Mouse (Mus musculus): ENCODE measurements at regions not wholly inside any gene's neighbourhood (a gene's known extent, or its start where the extent isn't known, plus 50 kb on each side); places are given as distances from the start of the nearest gene placed in this dataset.

GRCm38 (mm10) chr6:96053476-96053875 lies 59.5 kb upstream of the Fam19a1 start:
- Histone ChIP-seq H3K4me1 (replicated peaks) (no peaks in the 10 kb centered on the region), H3K27me3 (no peaks in the 10 kb centered on the region), H3K27ac (no peak overlapping the region), H3K4me3 (replicated peaks) (no peak overlapping the region), H3K36me3 (no peaks in the 10 kb centered on the region), H3K4me2 (no peak overlapping the region), H3K9ac (replicated peaks) (no peak overlapping the region), H3K9me3 (no peaks in the 10 kb centered on the region)
- WGBS: 89% methylated on average over 4 of the region's 4 CpGs
- no peak for ATAC-seq (ENCODE audit: insufficient number of reproducible peaks, insufficient read depth, low FRiP score, low TSS enrichment, low read depth)

GRCm38 (mm10) chr6:96057011-96057410 lies 55.9 kb upstream of the Fam19a1 start:
- H3K36me3 ChIP-seq: no peaks in the 10 kb centered on the region
- H3K4me1 ChIP-seq (replicated peaks): no peaks in the 10 kb centered on the region
- H3K27me3 ChIP-seq: no peaks in the 10 kb centered on the region
- 93% methylated on average over 2 of the region's 2 CpGs for WGBS
- no peaks in the 10 kb centered on the region for H3K9me3 ChIP-seq
- H3K9ac ChIP-seq (replicated peaks): no peak overlapping the region
- no peak overlapping the region for H3K4me3 ChIP-seq (replicated peaks)
- H3K27ac ChIP-seq: no peak overlapping the region
- no peak overlapping the region for H3K4me2 ChIP-seq
- no peak for ATAC-seq (ENCODE audit: insufficient number of reproducible peaks, insufficient read depth, low FRiP score, low TSS enrichment, low read depth)

- no peaks in the 10 kb centered on the region for H3K4me1 ChIP-seq (replicated peaks)
- H3K4me3 ChIP-seq (replicated peaks): no peak overlapping the region
- H3K9me3 ChIP-seq: no peaks in the 10 kb centered on the region
- no peaks in the 10 kb centered on the region for H3K36me3 ChIP-seq
- H3K27ac ChIP-seq: no peak overlapping the region
- H3K27me3 ChIP-seq: no peaks in the 10 kb centered on the region
- no peak overlapping the region for H3K4me2 ChIP-seq
- 94% methylated on average over 5 of the region's 5 CpGs for WGBS
- no peak overlapping the region for H3K9ac ChIP-seq (replicated peaks)
- no peak for ATAC-seq (ENCODE audit: insufficient number of reproducible peaks, insufficient read depth, low FRiP score, low TSS enrichment, low read depth)
These were observed 55.3 kb upstream of the Fam19a1 start for GRCm38 (mm10) chr6:96057575-96058159.

- no peak overlapping the region for H3K4me2 ChIP-seq
- H3K9me3 ChIP-seq: no peaks in the 10 kb centered on the region
- ATAC-seq (ENCODE audit: insufficient number of reproducible peaks, insufficient read depth, low FRiP score, low TSS enrichment, low read depth): no peak
- 85% methylated on average over 1 of the region's 1 CpGs for WGBS
- no peaks in the 10 kb centered on the region for H3K36me3 ChIP-seq
- H3K27ac ChIP-seq: no peak overlapping the region
- no peak overlapping the region for H3K4me3 ChIP-seq (replicated peaks)
- H3K27me3 ChIP-seq: no peaks in the 10 kb centered on the region
- no peaks in the 10 kb centered on the region for H3K4me1 ChIP-seq (replicated peaks)
- no peak overlapping the region for H3K9ac ChIP-seq (replicated peaks)
These were observed 51.0 kb upstream of the Fam19a1 start for GRCm38 (mm10) chr6:96061979-96062378.
